Mouse (Mus musculus) layer of hippocampus, adult 8-10 months (tissue): ENCODE measurements at regions not wholly inside any gene's neighbourhood (a gene's known extent, or its start where the extent isn't known, plus 50 kb on each side); places are given as distances from the start of the nearest gene placed in this dataset.
A peak's percentile ranks its signal among the peaks of the same experiment; 100 is the strongest.

Experiments
- DNase-seq, 2 experiments: peaks; one replicate each; pipeline ENCODE4 v3.0.0; 2022; ENCODE audit warnings: low spot score in 2 of 2

GRCm38 (mm10) chr5:111543721-111544495, 126.7 kb downstream of the Mn1 start:
- DNase-seq, result no peak

- no peak for DNase-seq
Measured at GRCm38 (mm10) chr5:111553471-111554382, 136.6 kb downstream of the Mn1 start.

- DNase-seq, result no peak
Measured at GRCm38 (mm10) chr5:111554551-111555311, 137.6 kb downstream of the Mn1 start.

GRCm38 (mm10) chr5:111555312-111555957, 138.3 kb downstream of the Mn1 start:
- DNase-seq, result no peak

- no peak for DNase-seq
Measured at GRCm38 (mm10) chr5:111555981-111556380, 138.8 kb downstream of the Mn1 start.

- DNase-seq, result no peak
Measured at GRCm38 (mm10) chr5:111560432-111560831, 143.3 kb downstream of the Mn1 start.

GRCm38 (mm10) chr5:111561301-111561700, 144.1 kb downstream of the Mn1 start:
- DNase-seq, result no peak

GRCm38 (mm10) chr5:111570826-111571225, 153.7 kb downstream of the Mn1 start:
- DNase-seq, result no peak

GRCm38 (mm10) chr5:111573265-111573873, 156.2 kb downstream of the Mn1 start:
- no peak for DNase-seq

GRCm38 (mm10) chr5:111574219-111574840, 157.2 kb downstream of the Mn1 start:
- no peak for DNase-seq

GRCm38 (mm10) chr5:111575376-111575775, 158.2 kb downstream of the Mn1 start:
- DNase-seq, result no peak

- no peak for DNase-seq
Measured at GRCm38 (mm10) chr5:111577441-111577840, 156.3 kb upstream of the Gm26897 start.

- DNase-seq, result no peak
Measured at GRCm38 (mm10) chr5:111578088-111578487, 155.6 kb upstream of the Gm26897 start.

GRCm38 (mm10) chr5:111578977-111579727, 154.6 kb upstream of the Gm26897 start:
- DNase-seq, result no peak

GRCm38 (mm10) chr5:111580870-111581771, 152.6 kb upstream of the Gm26897 start:
- peak; percentile 51 to 64 for DNase-seq

GRCm38 (mm10) chr5:111582004-111582403, 151.7 kb upstream of the Gm26897 start:
- DNase-seq, result peak in 1 of 2 experiments; percentile 56

GRCm38 (mm10) chr5:111590619-111591081, 143.1 kb upstream of the Gm26897 start:
- DNase-seq, result peak in 1 of 2 experiments; percentile 32

- DNase-seq, result no peak
Measured at GRCm38 (mm10) chr5:111592807-111593206, 140.9 kb upstream of the Gm26897 start.
